26 mouse cellular contexts compared by ENCODE assay signal in genomic region chr9:55003609-55004008, GRCm38 (mm10). TPM values are rescaled to one million over a fixed set of nuclear protein-coding genes. Genes with fewer than 3 reads are reported as not detected.
DNase-seq lines count a peak whose midpoint lies in the region; ATAC-seq and TF ChIP-seq lines count a peak whose summit lies in the region.
"Had no signal": no experiment of that assay in that cellular context is flagged by ENCODE, and none has a peak within 500 bp of the region (broad histone marks: within the 10 kb centered on the region; RNA-seq: fewer than 3 reads in every experiment).

No protein-coding gene starts in this region.

- H3K36me3 ChIP-seq in hindbrain, postnatal 0 days (ENCODE audit: insufficient read depth, low read length), result no peaks in the 10 kb centered on the region
- no peaks in the 10 kb centered on the region for H3K36me3 ChIP-seq in hindbrain, embryonic 16.5 days (ENCODE audit: control insufficient read depth, insufficient read depth, low read length)
- H3K36me3 ChIP-seq: embryonic facial prominence, embryonic 12.5 days; forebrain, embryonic 15.5 days; heart, embryonic 12.5 days; hindbrain, embryonic 15.5 days had no signal

- no peak for DNase-seq in frontal cortex, postnatal 36 days (ENCODE audit: low spot score in 2 of 2)
- DNase-seq in hindbrain, postnatal 0 days (ENCODE audit: low spot score), result peak; percentile 40
- DNase-seq in A20 (ENCODE audit: low read depth, low spot score), result peak; percentile 18
- peak; percentile 27 for DNase-seq in brain, embryonic 14.5 days (ENCODE audit: low read depth)
- no peak for DNase-seq in kidney, adult 18-20 months
- DNase-seq: adrenal gland, adult 2 months; adrenal gland, postnatal 25 days; cerebellum, adult 11 months; cerebellum, adult 8-10 months; cerebellum, postnatal 25 days; gastrocnemius, postnatal 14 days; heart, postnatal 36 days; kidney, adult 11 months had no signal

- 50% methylated on average over 4 of the region's 4 CpGs for WGBS in hindbrain, postnatal 0 days
- WGBS in hindbrain, embryonic 16.5 days, result 50% methylated on average over 4 of the region's 4 CpGs

- no peak for TF ChIP-seq CTCF in hindbrain, postnatal 0 days (IDR thresholded peaks at IDR 0.05; ENCODE audit: low read depth)
- no peak for TF ChIP-seq CTCF in brain, embryonic 14.5 days (IDR thresholded peaks at IDR 0.05; ENCODE audit: borderline replicate concordance, extremely low read depth, insufficient read depth, insufficient read length)

- no peaks in the 10 kb centered on the region for H3K27me3 ChIP-seq in hindbrain, postnatal 0 days (ENCODE audit: insufficient read depth, low read length)
- no peaks in the 10 kb centered on the region for H3K27me3 ChIP-seq in hindbrain, embryonic 16.5 days (replicated peaks; ENCODE audit: control insufficient read depth, insufficient read depth, low read length)
- H3K27me3 ChIP-seq: embryonic facial prominence, embryonic 12.5 days; forebrain, embryonic 15.5 days; hindbrain, embryonic 15.5 days had no signal

- ATAC-seq in frontal cortex, adult (ENCODE audit: low TSS enrichment), result peak; percentile 50
- no peak for ATAC-seq in hindbrain, postnatal 0 days
- ATAC-seq in hindbrain, embryonic 16.5 days, result no peak
- ATAC-seq: forebrain, embryonic 15.5 days had no signal

- H3K4me2 ChIP-seq in hindbrain, postnatal 0 days (ENCODE audit: low read depth, low read length), result no peak overlapping the region
- no peak overlapping the region for H3K4me2 ChIP-seq in hindbrain, embryonic 16.5 days (ENCODE audit: low read length)
- H3K4me2 ChIP-seq: embryonic facial prominence, embryonic 12.5 days; forebrain, embryonic 15.5 days; heart, embryonic 12.5 days; hindbrain, embryonic 15.5 days had no signal

- no peak overlapping the region for H3K4me3 ChIP-seq in hindbrain, postnatal 0 days (ENCODE audit: low read length)
- no peak overlapping the region for H3K4me3 ChIP-seq in hindbrain, embryonic 16.5 days (ENCODE audit: low read length)
- H3K4me3 ChIP-seq: embryonic facial prominence, embryonic 12.5 days; forebrain, embryonic 15.5 days; heart, embryonic 12.5 days; hindbrain, embryonic 15.5 days had no signal

- no peak overlapping the region for H3K9ac ChIP-seq in hindbrain, postnatal 0 days (replicated peaks; ENCODE audit: low read length)
- no peak overlapping the region for H3K9ac ChIP-seq in hindbrain, embryonic 16.5 days (ENCODE audit: low read depth, low read length)
- H3K9ac ChIP-seq: embryonic facial prominence, embryonic 12.5 days; forebrain, embryonic 15.5 days; heart, embryonic 12.5 days; hindbrain, embryonic 15.5 days had no signal

- TF ChIP-seq POLR2A in brain, embryonic 14.5 days (IDR thresholded peaks at IDR 0.05; ENCODE audit: borderline replicate concordance, extremely low read depth, insufficient read depth, insufficient read length, poor library complexity, severe bottlenecking), result no peak

- H3K9me3 ChIP-seq in hindbrain, postnatal 0 days (ENCODE audit: low read length), result no peaks in the 10 kb centered on the region
- H3K9me3 ChIP-seq in hindbrain, embryonic 16.5 days (ENCODE audit: control insufficient read depth, low read length), result no peaks in the 10 kb centered on the region
- H3K9me3 ChIP-seq: embryonic facial prominence, embryonic 12.5 days; forebrain, embryonic 15.5 days; heart, embryonic 12.5 days; hindbrain, embryonic 15.5 days had no signal

- H3K4me1 ChIP-seq in hindbrain, postnatal 0 days (ENCODE audit: insufficient read depth, low read length), result no peaks in the 10 kb centered on the region
- no peaks in the 10 kb centered on the region for H3K4me1 ChIP-seq in hindbrain, embryonic 16.5 days (ENCODE audit: control insufficient read depth, insufficient read depth, low read depth, low read length)
- H3K4me1 ChIP-seq: embryonic facial prominence, embryonic 12.5 days; forebrain, embryonic 15.5 days; heart, embryonic 12.5 days had no signal

- H3K27ac ChIP-seq in hindbrain, postnatal 0 days, result no peak overlapping the region
- H3K27ac ChIP-seq in hindbrain, embryonic 16.5 days (ENCODE audit: low read depth, low read length), result no peak overlapping the region
- H3K27ac ChIP-seq: embryonic facial prominence, embryonic 12.5 days; forebrain, embryonic 15.5 days; hindbrain, embryonic 15.5 days had no signal

RNA-seq across cellular contexts. Expression of gene Chrna3, which starts 22.8 kb away (rescaled TPM):
- 5.6 and 7.5 TPM in 2 replicates for total RNA-seq in hindbrain, postnatal 0 days (2014; rRNA removed)
- polyA plus RNA-seq in hindbrain, postnatal 0 days (2015; fragmentation: Nextera tagmentation; extraction: Ambion mirVana), result 14.6 and 15.8 TPM in 2 replicates
- 18.8 and 20.2 TPM in 2 replicates for polyA plus RNA-seq in hindbrain, embryonic 16.5 days (2015; fragmentation: Nextera tagmentation; extraction: Ambion mirVana)
- 9.3 and 14.9 TPM in 2 replicates for polyA plus RNA-seq in brain, embryonic 14.5 days (2012; rRNA removed)
- total RNA-seq: gastrocnemius, adult 18-20 months; gastrocnemius, postnatal 14 days; heart, adult 8-10 months; heart, postnatal 36 days had no signal
- polyA plus RNA-seq: C2C12; gonadal fat pad, adult 2 months had no signal

RNA-seq across cellular contexts. Expression of gene Chrna5, which starts 22.9 kb away (rescaled TPM):
- total RNA-seq in hindbrain, postnatal 0 days (2014; rRNA removed), result 3.6 and 4.8 TPM in 2 replicates
- polyA plus RNA-seq in hindbrain, postnatal 0 days (2015; fragmentation: Nextera tagmentation; extraction: Ambion mirVana), result 2.4 and 2.8 TPM in 2 replicates
- 0.86 and 3.7 TPM in 2 replicates for polyA plus RNA-seq in hindbrain, embryonic 16.5 days (2015; fragmentation: Nextera tagmentation; extraction: Ambion mirVana)
- 2.3 and 4.6 TPM in 2 replicates for polyA plus RNA-seq in brain, embryonic 14.5 days (2012; rRNA removed)
- total RNA-seq: gastrocnemius, adult 18-20 months; heart, adult 8-10 months had no signal
- polyA plus RNA-seq: C2C12; heart, embryonic 16.5 days had no signal

RNA-seq across cellular contexts. Expression of gene Chrnb4, which starts 45.0 kb away (rescaled TPM):
- total RNA-seq in hindbrain, postnatal 0 days (2014; rRNA removed), result 2.6 and 3.1 TPM in 2 replicates
- polyA plus RNA-seq in hindbrain, postnatal 0 days (2015; fragmentation: Nextera tagmentation; extraction: Ambion mirVana), result 2.2 and 2.4 TPM in 2 replicates
- 1.5 and 1.6 TPM in 2 replicates for polyA plus RNA-seq in hindbrain, embryonic 16.5 days (2015; fragmentation: Nextera tagmentation; extraction: Ambion mirVana)
- 1.4 and 2.1 TPM in 2 replicates for polyA plus RNA-seq in brain, embryonic 14.5 days (2012; rRNA removed)
- total RNA-seq: gastrocnemius, postnatal 14 days had no signal

RNA-seq across cellular contexts. Expression of gene AY074887, which starts 52.8 kb away (rescaled TPM):
- total RNA-seq in hindbrain, postnatal 0 days (2014; rRNA removed), result not detected in 2 replicates
- polyA plus RNA-seq in hindbrain, postnatal 0 days (2015; fragmentation: Nextera tagmentation; extraction: Ambion mirVana), result 0.73 and 0.98 TPM in 2 replicates
- polyA plus RNA-seq in hindbrain, embryonic 16.5 days (2015; fragmentation: Nextera tagmentation; extraction: Ambion mirVana), result 0.86 and 0.90 TPM in 2 replicates
- 0.11 and 0.19 TPM in 2 replicates for polyA plus RNA-seq in brain, embryonic 14.5 days (2012; rRNA removed)
- total RNA-seq: adrenal gland, adult 2 months; adrenal gland, postnatal 25 days; gastrocnemius, adult 18-20 months; gastrocnemius, postnatal 14 days; heart, adult 8-10 months; heart, postnatal 36 days had no signal
- polyA plus RNA-seq: adrenal gland, adult 2 months; cortical plate, adult 2 months; frontal cortex, adult 2 months had no signal

RNA-seq across cellular contexts. Expression of gene Psma4, which starts 53.0 kb away (rescaled TPM):
- total RNA-seq in hindbrain, postnatal 0 days (2014; rRNA removed), result 164 and 174 TPM in 2 replicates
- polyA plus RNA-seq in hindbrain, postnatal 0 days (2015; fragmentation: Nextera tagmentation; extraction: Ambion mirVana), result 249 and 261 TPM in 2 replicates
- polyA plus RNA-seq in hindbrain, embryonic 16.5 days (2015; fragmentation: Nextera tagmentation; extraction: Ambion mirVana), result 256 and 265 TPM in 2 replicates
- polyA plus RNA-seq in brain, embryonic 14.5 days (2012; rRNA removed), result 190 and 217 TPM in 2 replicates

Comparison
In these comparisons a context has a peak if more than half of its experiments do, and no peak if none do; other contexts are left out.
1. DNase-seq: peak in hindbrain, postnatal 0 days (single experiment), A20 (single experiment) and brain, embryonic 14.5 days (single experiment); none in frontal cortex, postnatal 36 days (0 of 2) and kidney, adult 18-20 months (single experiment).